Mouse (Mus musculus) G1E (cell line): Measurements from ENCODE around the gene Rapgef6. TPM values are rescaled to one million over a fixed set of nuclear protein-coding genes. Genes with fewer than 3 reads are reported as not detected.

Experiments used
- ATAC-seq: 2 replicates; pipeline ENCODE4 v1.8.0; 2016; ENCODE audit warnings: mild to moderate bottlenecking; ENCODE audit not compliant: insufficient number of reproducible peaks, poor library complexity, low FRiP score, severe bottlenecking; ENCODE audit errors: extremely low read depth
- DNase-seq: peaks from one replicate; pipeline ENCODE4 v3.0.0; 2012; ENCODE audit warnings: low spot score
- H3K27me3 ChIP-seq: 2 replicates; pipeline ENCODE4 v1.6.1; 2012; ENCODE audit warnings: mild to moderate bottlenecking, low read length, inconsistent platforms; ENCODE audit not compliant: insufficient read depth
- H3K36me3 ChIP-seq: replicated peaks from 2 replicates; pipeline ENCODE3; 2012; ENCODE audit warnings: mild to moderate bottlenecking, inconsistent platforms
- H3K4me1 ChIP-seq: 2 replicates; pipeline ENCODE4 v1.6.1; 2012; ENCODE audit warnings: low read depth, low read length, inconsistent platforms, mixed read lengths; ENCODE audit not compliant: insufficient read depth
- H3K4me3 ChIP-seq: 2 replicates; pipeline ENCODE4 v1.5.1; 2012; ENCODE audit warnings: low read depth, mild to moderate bottlenecking, inconsistent platforms, low read length, moderate library complexity, mixed read lengths
- H3K9me3 ChIP-seq: replicated peaks from 2 replicates; pipeline ENCODE4 v1.6.1; 2012; ENCODE audit warnings: inconsistent platforms
- CTCF ChIP-seq: IDR thresholded peaks from 2 replicates; pipeline ENCODE4 v1.5.1; 2012; ENCODE audit warnings: low read depth, low read length, inconsistent platforms, mixed read lengths
- GATA1 ChIP-seq: IDR thresholded peaks from 2 replicates; pipeline ENCODE4 v1.6.1; 2012; ENCODE audit warnings: borderline replicate concordance, low read length, inconsistent platforms, mixed read lengths
- GATA2 ChIP-seq: IDR thresholded peaks from 2 replicates; pipeline ENCODE4 v1.6.1; 2012; ENCODE audit warnings: low read depth, low read length, inconsistent platforms, borderline replicate concordance
- POLR2AphosphoS5 ChIP-seq: IDR thresholded peaks from 2 replicates; pipeline ENCODE4 v1.6.1; 2012; ENCODE audit warnings: low read depth, low read length, inconsistent platforms; ENCODE audit not compliant: insufficient replicate concordance
- TAL1 ChIP-seq: conservative IDR thresholded peaks from 2 replicates; pipeline ENCODE4 v1.6.1; 2012; ENCODE audit warnings: low read depth, low read length, inconsistent platforms, mixed read lengths
- polyA plus RNA-seq: library from polyadenylated mRNA; stranded (reverse); fragments of >175 nt; gene quantifications from 2 replicates; pipeline ENCODE4 v1.2.3, GENCODE M21; 2012
- total RNA-seq, 2 experiments: library from RNA; stranded (forward) in 1 of 2; stranded (reverse) in 1 of 2; fragments of 200-1000 nt in 1 of 2; fragments of >200 nt in 1 of 2; fragmentation: Nextera tagmentation in 1 of 2; gene quantifications; 2 replicates each; pipeline ENCODE4 v1.2.3; 2014 to 2017

Rapgef6 gene
- total and polyA plus RNA-seq, 3 experiments = 18.9 to 76.5 (median 49.0) TPM

DNA sequence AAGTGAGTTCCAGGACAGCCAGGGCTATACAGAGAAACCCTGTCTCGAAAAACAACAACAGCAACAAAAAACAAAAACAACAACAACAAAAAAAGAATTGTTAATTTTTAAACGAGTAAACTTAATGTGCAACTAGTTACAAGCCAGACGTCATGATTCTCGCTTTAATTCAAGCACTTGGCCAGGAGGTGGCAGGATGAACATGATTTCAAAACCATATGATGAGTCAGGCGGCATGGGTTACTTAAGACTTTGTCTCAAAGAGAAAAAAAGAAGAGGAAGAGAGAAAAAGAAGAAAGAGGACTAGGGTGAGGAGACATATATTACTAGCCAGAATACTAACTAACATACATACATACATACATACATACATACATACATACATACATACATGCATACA, 40.1 kb downstream of the Rapgef6 start:
- DNase-seq = no peak
- Histone ChIP-seq H3K9me3 (no peaks in the 10 kb centered on the region), H3K36me3 (peaks cover 23% of the 10 kb centered on the region), H3K4me3 (no peak overlapping the region), H3K4me1 (no peaks in the 10 kb centered on the region), H3K27me3 (no peaks in the 10 kb centered on the region)
- no peak for ATAC-seq
- TF ChIP-seq POLR2AphosphoS5 (no peak), CTCF (no peak), GATA2 (no peak), TAL1 (no peak), GATA1 (no peak)

DNA sequence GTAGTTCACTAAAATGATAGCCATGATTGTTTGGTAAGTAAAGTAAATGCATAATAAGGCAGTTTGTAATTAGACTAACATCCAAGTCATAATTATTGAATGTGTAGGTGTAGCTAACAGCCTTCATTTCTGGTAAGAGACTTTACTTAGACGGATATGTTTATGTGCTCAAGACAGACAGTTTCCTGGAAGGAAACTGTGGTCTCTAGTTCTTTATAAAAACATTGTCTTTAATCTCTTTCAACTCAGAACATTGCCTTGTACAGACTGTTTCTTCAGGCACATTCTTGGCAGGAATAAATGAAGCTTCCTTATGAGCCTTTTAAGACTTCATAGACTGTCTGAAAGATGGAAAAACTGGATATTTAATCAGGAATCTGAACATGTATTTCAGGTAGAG, 45.3 kb downstream of the Rapgef6 start:
- TF ChIP-seq TAL1 = no peak
- TF ChIP-seq POLR2AphosphoS5 = no peak
- no peak for TF ChIP-seq GATA2
- TF ChIP-seq CTCF = no peak
- TF ChIP-seq GATA1 = no peak

DNA sequence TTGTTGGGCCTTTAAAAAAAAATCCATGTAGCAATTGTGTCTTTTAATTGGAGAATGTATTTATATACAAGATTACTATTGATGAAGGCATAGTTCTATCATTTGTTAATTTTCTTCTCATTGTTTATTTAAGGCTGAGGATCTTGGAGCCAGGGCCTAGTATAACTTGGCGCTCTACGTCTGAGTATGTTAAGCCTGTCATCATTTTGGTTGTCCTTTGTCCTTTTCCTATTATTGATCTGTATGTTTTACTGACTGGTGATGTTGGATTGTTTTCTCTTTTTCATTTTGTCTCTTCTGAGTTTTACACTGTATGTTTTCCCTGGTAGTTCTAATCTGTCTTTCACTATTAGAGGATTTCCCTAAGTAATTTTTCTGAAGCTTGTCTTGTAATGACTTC, 52.1 kb downstream of the Rapgef6 start:
- ATAC-seq (no peak), DNase-seq (no peak)
- no peak for TF ChIP-seq GATA1
- TF ChIP-seq GATA2 = no peak
- no peak for TF ChIP-seq POLR2AphosphoS5
- TF ChIP-seq TAL1 = no peak
- TF ChIP-seq CTCF = no peak
- Histone ChIP-seq H3K9me3 (no peaks in the 10 kb centered on the region), H3K36me3 (peaks cover 24% of the 10 kb centered on the region), H3K4me1 (no peaks in the 10 kb centered on the region), H3K27me3 (no peaks in the 10 kb centered on the region), H3K4me3 (no peak overlapping the region)

More for the DNA sequence above, 45.3 kb downstream of the Rapgef6 start:
- Histone ChIP-seq H3K27me3 (no peaks in the 10 kb centered on the region), H3K4me1 (no peaks in the 10 kb centered on the region), H3K4me3 (no peak overlapping the region), H3K36me3 (peaks cover 21% of the 10 kb centered on the region), H3K9me3 (no peaks in the 10 kb centered on the region)
- ATAC-seq (no peak), DNase-seq (no peak)

DNA sequence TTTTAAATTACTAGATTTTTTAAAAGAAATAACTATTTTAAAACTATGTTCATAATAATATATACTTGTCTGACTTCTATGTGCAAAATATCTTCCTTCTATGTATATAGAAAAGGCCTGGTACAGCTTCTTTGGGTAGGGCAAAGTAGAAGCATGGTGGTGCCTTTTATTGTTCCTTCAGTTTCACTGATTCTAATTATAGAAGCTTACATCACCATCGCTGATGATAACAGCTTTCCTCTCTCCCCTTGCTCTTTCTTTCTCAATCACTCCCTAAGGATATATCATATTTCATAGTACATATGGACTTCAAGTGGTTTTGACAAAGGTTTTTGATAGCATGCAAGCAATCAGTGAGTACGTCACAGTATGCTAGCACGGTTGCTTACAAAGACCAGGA, 69.9 kb downstream of the Rapgef6 start:
- H3K4me1 ChIP-seq = peaks cover 3% of the 10 kb centered on the region

DNA sequence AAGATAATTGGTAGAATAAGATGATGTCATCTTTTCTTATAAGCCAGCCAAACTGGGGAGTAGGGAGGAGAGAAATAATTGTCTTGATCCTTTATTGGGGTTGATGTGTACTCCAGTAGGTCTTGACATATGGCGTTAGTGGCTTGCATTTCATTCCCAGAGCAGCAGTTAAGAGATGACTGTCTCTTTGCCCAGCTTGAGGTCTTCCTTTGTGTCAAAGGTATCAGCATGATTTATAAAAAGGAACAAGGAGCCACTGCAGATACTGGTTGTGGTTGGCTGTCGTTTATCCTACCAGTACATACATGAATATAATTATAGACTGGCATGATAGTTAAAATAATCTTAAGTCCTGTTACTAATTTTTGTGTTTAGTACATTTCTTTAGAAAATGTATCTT, 71.4 kb downstream of the Rapgef6 start:
- Histone ChIP-seq H3K4me3 (no peak overlapping the region), H3K36me3 (peaks cover 20% of the 10 kb centered on the region), H3K4me1 (peaks cover 5% of the 10 kb centered on the region), H3K9me3 (no peaks in the 10 kb centered on the region), H3K27me3 (no peaks in the 10 kb centered on the region)
- ATAC-seq (no peak), DNase-seq (no peak)
- no peak for TF ChIP-seq GATA1
- no peak for TF ChIP-seq POLR2AphosphoS5
- TF ChIP-seq GATA2 = no peak
- TF ChIP-seq CTCF = no peak
- TF ChIP-seq TAL1 = no peak

More for the DNA sequence above, 69.9 kb downstream of the Rapgef6 start:
- Histone ChIP-seq H3K27me3 (no peaks in the 10 kb centered on the region), H3K36me3 (peaks cover 20% of the 10 kb centered on the region), H3K9me3 (no peaks in the 10 kb centered on the region), H3K4me3 (no peak overlapping the region)
- no peak for DNase-seq
- TF ChIP-seq GATA1 (no peak), POLR2AphosphoS5 (no peak), CTCF (no peak), TAL1 (no peak), GATA2 (no peak)
- no peak for ATAC-seq

DNA sequence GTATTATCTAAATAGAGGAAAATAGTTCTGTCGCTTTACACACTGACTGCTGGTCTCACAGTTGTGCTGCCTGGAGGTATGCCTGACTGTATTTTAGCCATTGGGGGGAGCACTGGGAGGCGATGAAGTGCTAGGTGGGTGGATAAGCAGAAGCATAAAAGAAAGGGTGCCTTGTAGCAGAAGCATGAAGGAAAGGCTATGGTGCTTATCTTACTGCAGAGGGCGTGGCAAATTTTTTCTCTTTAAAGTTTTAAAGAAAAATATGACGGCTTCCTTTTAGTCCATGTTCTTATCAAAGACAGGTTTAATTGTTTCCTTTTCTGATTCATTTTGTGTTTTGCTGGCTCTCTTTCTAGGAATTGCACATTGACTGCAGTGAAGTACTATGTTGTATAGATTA, 72.4 kb downstream of the Rapgef6 start:
- Histone ChIP-seq H3K4me3 (no peak overlapping the region), H3K36me3 (peaks cover 14% of the 10 kb centered on the region), H3K27me3 (no peaks in the 10 kb centered on the region), H3K9me3 (no peaks in the 10 kb centered on the region), H3K4me1 (peaks cover 5% of the 10 kb centered on the region)
- no peak for DNase-seq
- no peak for ATAC-seq
- TF ChIP-seq POLR2AphosphoS5 = no peak
- no peak for TF ChIP-seq CTCF
- no peak for TF ChIP-seq GATA2
- no peak for TF ChIP-seq TAL1
- no peak for TF ChIP-seq GATA1

DNA sequence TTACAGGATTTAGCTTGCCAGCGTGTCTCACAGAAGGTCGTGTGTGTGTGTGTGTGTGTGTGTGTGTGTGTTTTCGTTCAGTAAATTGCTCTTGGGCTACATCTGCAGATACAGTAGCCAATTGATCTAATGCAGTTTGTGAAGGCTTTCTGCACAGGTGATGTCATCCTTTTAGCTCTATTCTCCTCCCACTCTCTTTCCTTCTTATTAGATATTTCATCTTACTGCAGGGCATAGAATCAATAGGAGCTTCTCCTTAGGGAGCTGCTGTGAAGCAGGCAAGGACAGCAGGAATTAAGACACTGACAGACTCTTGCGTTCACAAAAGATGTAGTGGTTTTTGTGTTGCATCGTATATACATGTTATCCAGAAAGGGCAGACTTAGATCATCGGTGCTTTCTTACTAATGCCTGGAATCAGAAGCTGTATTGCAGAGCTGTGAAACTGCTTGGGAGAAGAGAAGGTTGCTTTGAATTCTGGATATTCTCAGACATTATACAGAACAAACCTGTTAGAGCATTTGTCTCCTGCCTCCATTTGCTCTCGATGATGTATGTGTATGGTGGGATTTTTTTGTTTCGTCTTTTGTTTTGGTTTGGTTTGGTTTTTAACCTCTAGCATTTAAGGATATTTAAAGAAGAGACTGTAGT, 73.4 kb downstream of the Rapgef6 start:
- Histone ChIP-seq H3K4me3 (no peak overlapping the region), H3K9me3 (no peaks in the 10 kb centered on the region), H3K27me3 (no peaks in the 10 kb centered on the region), H3K4me1 (peaks cover 5% of the 10 kb centered on the region), H3K36me3 (peaks cover 15% of the 10 kb centered on the region)
- DNase-seq (no peak), ATAC-seq (no peak)
- no peak for TF ChIP-seq GATA2
- TF ChIP-seq POLR2AphosphoS5 = no peak
- TF ChIP-seq GATA1 = no peak
- TF ChIP-seq TAL1 = no peak
- TF ChIP-seq CTCF = no peak
